ENCODE assay signal across 8 mouse cellular contexts in the genomic region with DNA sequence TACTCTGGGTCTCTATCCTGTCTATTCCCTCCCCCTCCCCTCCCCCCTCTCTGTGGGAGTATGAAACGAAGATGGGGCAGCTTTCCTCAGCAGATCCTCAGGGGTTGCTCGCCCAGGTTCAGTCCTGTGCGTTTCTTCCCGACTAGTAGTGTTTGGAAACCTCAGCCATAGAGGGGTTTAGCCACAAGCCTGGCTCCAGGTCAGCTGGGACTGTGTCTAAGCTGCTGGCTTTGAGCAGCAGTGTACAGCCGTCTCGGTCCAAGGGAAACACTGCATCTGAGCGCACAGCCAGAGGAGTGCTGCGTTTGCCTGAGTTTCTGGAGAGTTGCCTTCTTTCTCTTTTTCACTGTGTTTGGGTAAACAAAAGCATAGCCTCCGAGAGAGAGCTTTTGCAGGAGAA.
A peak's percentile ranks its signal among the peaks of the same experiment; 100 is the strongest.
DNase-seq lines count a peak whose midpoint lies in the region; ATAC-seq and TF ChIP-seq lines count a peak whose summit lies in the region.

No protein-coding gene starts in this region.

- no peak for TF ChIP-seq CTCF in lung, adult 2 months (IDR thresholded peaks at IDR 0.05; ENCODE audit: insufficient read depth, low read length)

- no peak overlapping the region for H3K4me3 ChIP-seq in lung, embryonic 15.5 days
- H3K4me3 ChIP-seq in lung, adult 2 months (replicated peaks; ENCODE audit: extremely low read depth, low read depth, low read length), result no peak overlapping the region
- H3K4me3 ChIP-seq in forebrain, embryonic 12.5 days (replicated peaks), result no peak overlapping the region
- H3K4me3 ChIP-seq in hindbrain, embryonic 10.5 days, result no peak overlapping the region
- peak overlapping the region; percentile 13 for H3K4me3 ChIP-seq in limb, embryonic 12.5 days (replicated peaks)

- H3K4me1 ChIP-seq in lung, embryonic 15.5 days, result peaks cover 19% of the 10 kb centered on the region
- H3K4me1 ChIP-seq in lung, adult 2 months (ENCODE audit: control insufficient read depth, insufficient read depth, low read length), result peaks cover 2% of the 10 kb centered on the region; the same call in 1 of the 2 replicates
- peaks cover 11% of the 10 kb centered on the region; the same call in 1 of the 2 replicates for H3K4me1 ChIP-seq in forebrain, embryonic 12.5 days
- H3K4me1 ChIP-seq in hindbrain, embryonic 10.5 days (replicated peaks), result peaks cover 16% of the 10 kb centered on the region
- H3K4me1 ChIP-seq in limb, embryonic 12.5 days (replicated peaks), result peaks cover 14% of the 10 kb centered on the region

- no peak for DNase-seq in lung, adult 2 months
- DNase-seq in hindbrain, embryonic 10.5 days (ENCODE audit: low spot score), result no peak
- no peak for DNase-seq in layer of hippocampus, postnatal 36 days

- no peak overlapping the region for H3K9ac ChIP-seq in lung, embryonic 15.5 days
- H3K9ac ChIP-seq in forebrain, embryonic 12.5 days, result no peak overlapping the region
- no peak overlapping the region for H3K9ac ChIP-seq in limb, embryonic 12.5 days (replicated peaks)

- ATAC-seq in lung, embryonic 15.5 days (ENCODE audit: borderline replicate concordance, extremely low read depth, low FRiP score, low TSS enrichment), result peak; percentile 70; the same call in 1 of the 2 replicates
- ATAC-seq in forebrain, embryonic 12.5 days (ENCODE audit: low FRiP score), result no peak
- ATAC-seq in limb, embryonic 12.5 days (ENCODE audit: insufficient number of reproducible peaks, insufficient read depth, low FRiP score, low TSS enrichment, low read depth), result 0 out of 2 replicates have a peak, but pooled peaks have one; percentile 37
- ATAC-seq in megakaryocyte, adult 5-6 weeks (ENCODE audit: poor library complexity, severe bottlenecking), result no peak
- no peak for ATAC-seq in erythroid progenitor cell, adult 5-6 weeks (replicated peaks; ENCODE audit: low FRiP score, poor library complexity, severe bottlenecking)

- WGBS in lung, embryonic 15.5 days, result 23% methylated on average over 9 of the region's 9 CpGs
- 34% methylated on average over 9 of the region's 9 CpGs for WGBS in lung, adult 2 months
- 19% methylated on average over 9 of the region's 9 CpGs for WGBS in forebrain, embryonic 12.5 days
- WGBS in hindbrain, embryonic 10.5 days, result 33% methylated on average over 9 of the region's 9 CpGs
- 22% methylated on average over 9 of the region's 9 CpGs for WGBS in limb, embryonic 12.5 days

- no peaks in the 10 kb centered on the region for H3K9me3 ChIP-seq in lung, embryonic 15.5 days
- no peaks in the 10 kb centered on the region for H3K9me3 ChIP-seq in forebrain, embryonic 12.5 days
- no peaks in the 10 kb centered on the region for H3K9me3 ChIP-seq in hindbrain, embryonic 10.5 days
- no peaks in the 10 kb centered on the region for H3K9me3 ChIP-seq in limb, embryonic 12.5 days

- H3K27ac ChIP-seq in lung, embryonic 15.5 days, result no peak overlapping the region
- no peak overlapping the region for H3K27ac ChIP-seq in forebrain, embryonic 12.5 days
- H3K27ac ChIP-seq in hindbrain, embryonic 10.5 days, result 0 out of 2 replicates have a peak overlapping the region, but pooled peaks have one; percentile 40
- H3K27ac ChIP-seq in limb, embryonic 12.5 days, result peak overlapping the region; percentile 64

- H3K27me3 ChIP-seq in lung, embryonic 15.5 days, result no peaks in the 10 kb centered on the region
- H3K27me3 ChIP-seq in forebrain, embryonic 12.5 days, result no peaks in the 10 kb centered on the region; the same call in 1 of the 2 replicates
- no peaks in the 10 kb centered on the region for H3K27me3 ChIP-seq in hindbrain, embryonic 10.5 days (ENCODE audit: insufficient read depth, poor library complexity, severe bottlenecking)
- H3K27me3 ChIP-seq in limb, embryonic 12.5 days, result no peaks in the 10 kb centered on the region

- no peaks in the 10 kb centered on the region for H3K36me3 ChIP-seq in lung, embryonic 15.5 days
- H3K36me3 ChIP-seq in forebrain, embryonic 12.5 days (replicated peaks), result no peaks in the 10 kb centered on the region
- no peaks in the 10 kb centered on the region for H3K36me3 ChIP-seq in hindbrain, embryonic 10.5 days
- no peaks in the 10 kb centered on the region for H3K36me3 ChIP-seq in limb, embryonic 12.5 days

- no peak for TF ChIP-seq POLR2A in lung, adult 2 months (IDR thresholded peaks at IDR 0.05; ENCODE audit: borderline replicate concordance, extremely low read depth, low read depth, low read length)

- peak overlapping the region; percentile 50 for H3K4me2 ChIP-seq in lung, embryonic 15.5 days
- peak overlapping the region; percentile 23 for H3K4me2 ChIP-seq in forebrain, embryonic 12.5 days
- H3K4me2 ChIP-seq in limb, embryonic 12.5 days, result peak overlapping the region; percentile 39

Comparison
In these comparisons a context has a peak if more than half of its experiments do, and no peak if none do; other contexts are left out.
1. ATAC-seq: peak in lung, embryonic 15.5 days (single experiment) and limb, embryonic 12.5 days (single experiment); none in forebrain, embryonic 12.5 days (single experiment), megakaryocyte, adult 5-6 weeks (single experiment) and erythroid progenitor cell, adult 5-6 weeks (single experiment).
2. H3K27ac ChIP-seq: peak in hindbrain, embryonic 10.5 days (single experiment) and limb, embryonic 12.5 days (single experiment); none in lung, embryonic 15.5 days (single experiment) and forebrain, embryonic 12.5 days (single experiment).
3. Peak in every context shown above with its lines, with median percentiles within 50 percentile points of each other: H3K4me2 ChIP-seq.